Mouse (Mus musculus) megakaryocyte, embryonic 14.5 days (primary cell): ENCODE measurements around the gene Cadps2.

ENCODE experiments used
- FLI1 ChIP-seq: IDR thresholded peaks from 2 replicates; pipeline ENCODE4 v1.6.1; 2012; ENCODE audit warnings: low read length, inconsistent platforms, mixed read lengths
- GATA1 ChIP-seq: IDR thresholded peaks from 3 replicates; pipeline ENCODE4 v1.6.1; 2012; ENCODE audit warnings: mixed read lengths, low read length, inconsistent platforms, borderline replicate concordance

DNA sequence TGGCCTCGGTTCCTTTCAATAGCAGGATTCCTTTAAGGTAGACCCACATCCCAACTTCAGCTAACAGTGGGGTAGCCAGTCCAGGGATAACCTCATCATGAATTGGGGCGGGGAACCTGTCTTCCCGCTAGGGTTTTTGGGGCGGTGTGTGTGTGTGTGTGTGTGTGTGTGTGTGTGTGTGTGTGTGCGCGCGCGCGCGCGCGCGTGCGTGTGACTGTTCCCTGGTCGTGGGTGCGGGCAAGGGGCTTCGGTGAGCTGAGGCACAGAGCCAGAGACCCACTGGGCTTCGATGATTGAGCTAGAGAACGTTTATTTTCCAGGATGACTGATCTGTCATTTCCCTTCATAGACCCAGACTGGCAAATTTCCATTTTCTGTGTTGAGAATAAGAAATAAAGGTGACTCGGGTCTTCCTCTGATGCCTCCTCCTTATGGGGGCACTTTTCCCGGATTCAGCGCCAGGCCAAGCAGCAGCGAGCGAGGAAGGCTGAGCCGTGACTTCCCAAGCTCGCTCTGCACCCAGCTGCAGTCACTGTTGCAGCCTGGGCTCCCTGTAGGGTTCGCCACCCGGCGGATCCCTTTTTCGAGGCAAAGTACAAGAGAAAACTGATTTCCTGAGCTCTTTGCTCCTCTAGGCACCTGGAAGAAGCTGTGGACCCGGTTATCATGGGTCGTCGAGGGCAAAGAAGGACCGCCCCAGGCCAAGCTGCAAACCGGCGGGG is 579.0 kb downstream of the Cadps2 start:
- TF ChIP-seq FLI1: no peak
- TF ChIP-seq GATA1: no peak
